21 mouse cellular contexts compared by ENCODE assay signal in genomic region chr16:4871926-4872325, GRCm38 (mm10). TPM values are rescaled to one million over a fixed set of nuclear protein-coding genes. Genes with fewer than 3 reads are reported as not detected.
A peak's percentile ranks its signal among the peaks of the same experiment; 100 is the strongest.
DNase-seq lines count a peak whose midpoint lies in the region; TF ChIP-seq lines count a peak whose summit lies in the region.
"Had no signal": no experiment of that assay in that cellular context is flagged by ENCODE, and none has a peak within 500 bp of the region (broad histone marks: within the 10 kb centered on the region; RNA-seq: fewer than 3 reads in every experiment).

No protein-coding gene starts in this region.

- peaks cover 0 to 7% of the 10 kb centered on the region in 2 experiments; a peak in 1 of 4 replicates for H3K4me1 ChIP-seq in ES-E14 (ENCODE audit: control insufficient read depth in 2 of 2, insufficient read depth in 2 of 2, low read length in 2 of 2, poor library complexity in 1 of 2)
- peaks cover 10% of the 10 kb centered on the region; the same call in 1 of the 2 replicates for H3K4me1 ChIP-seq in brown adipose tissue, adult 24 weeks (ENCODE audit: control insufficient read depth, insufficient read depth, insufficient read length, low read length)
- H3K4me1 ChIP-seq: embryonic facial prominence, embryonic 10.5 days had no signal

- H3K27ac ChIP-seq in ES-E14 (ENCODE audit: insufficient read depth, low read depth, low read length, poor library complexity, severe bottlenecking), result no peak overlapping the region
- peak overlapping the region; percentile 52 for H3K27ac ChIP-seq in brown adipose tissue, adult 24 weeks (replicated peaks; ENCODE audit: low read depth, low read length)
- H3K27ac ChIP-seq: embryonic facial prominence, embryonic 10.5 days; forebrain, embryonic 13.5 days; gastrocnemius, adult 2 months; heart, embryonic 15.5 days; hindbrain, embryonic 15.5 days had no signal

- no peak overlapping the region for H3K9ac ChIP-seq in ES-E14 (ENCODE audit: insufficient read depth, low read depth, low read length, poor library complexity, severe bottlenecking)
- H3K9ac ChIP-seq: forebrain, embryonic 13.5 days; forebrain, postnatal 0 days; heart, embryonic 15.5 days; hindbrain, embryonic 15.5 days had no signal

- intact Hi-C loops in gastrocnemius, postnatal 36 days (cut with DNase I), result no loop called here

- DNase-seq in lung, adult 18-20 months, result peak; percentile 72 to 80
- no peak for DNase-seq in lung, postnatal 14 days
- DNase-seq in ES-E14 (ENCODE audit: low read depth, low spot score), result no peak
- peak; percentile 84 for DNase-seq in lung, postnatal 25 days (ENCODE audit: low spot score)
- DNase-seq in cerebellum, adult 11 months, result no peak
- no peak for DNase-seq in gastrocnemius, postnatal 36 days
- DNase-seq in right cerebral cortex, adult 18-20 months, result no peak
- DNase-seq: adrenal gland, postnatal 10 days; cerebellum, adult 2 months; cerebellum, postnatal 10 days; forebrain, postnatal 0 days; gastrocnemius, adult 2 months; gastrocnemius, postnatal 25 days; heart, adult 18-20 months; heart, postnatal 36 days had no signal

- in situ Hi-C loops in ES-E14 (cut with MboI; ENCODE audit: low sequenced_read_pairs in 2 of 2, unreplicated experiment in 2 of 2), result no loop called here

- H3K36me3 ChIP-seq in ES-E14 (ENCODE audit: control insufficient read depth, insufficient read depth, low read length, poor library complexity, severe bottlenecking), result peaks cover 35% of the 10 kb centered on the region

- no peak overlapping the region for H3K4me3 ChIP-seq in ES-E14 (ENCODE audit: insufficient read depth in 1 of 2, low read depth in 1 of 2, low read length in 2 of 2, poor library complexity in 1 of 2, severe bottlenecking in 1 of 2)
- H3K4me3 ChIP-seq in brown adipose tissue, adult 24 weeks (ENCODE audit: insufficient read depth, low read depth, low read length), result no peak overlapping the region
- H3K4me3 ChIP-seq: embryonic facial prominence, embryonic 10.5 days; forebrain, embryonic 13.5 days; gastrocnemius, adult 2 months; heart, embryonic 15.5 days; hindbrain, embryonic 15.5 days had no signal

- H3K9me3 ChIP-seq in ES-E14 (ENCODE audit: control insufficient read depth, insufficient read depth, low read depth, low read length), result no peaks in the 10 kb centered on the region
- H3K9me3 ChIP-seq: embryonic facial prominence, embryonic 10.5 days; forebrain, embryonic 13.5 days; G1E; heart, embryonic 15.5 days; hindbrain, embryonic 15.5 days had no signal

TF ChIP-seq in ES-E14, 5 proteins besides CTCF, POLR2A, EP300 and RAD21:
- TF ChIP-seq HCFC1 (IDR thresholded peaks at IDR 0.05; ENCODE audit: borderline replicate concordance, insufficient read depth, low read length) (no peak), MAFK (IDR thresholded peaks at IDR 0.05; ENCODE audit: insufficient read depth, low read depth, low read length) (peak; percentile 8; the same call in 1 of the 2 replicates)

RNA-seq across cellular contexts. Expression of gene Ubald1, which starts 8.2 kb away (rescaled TPM):
- total RNA-seq in ES-E14 (2012; rRNA removed), result 26.7 and 41.3 TPM in 2 replicates
- polyA plus RNA-seq in brown adipose tissue, adult 24 weeks (2012; ENCODE audit: insufficient read depth, insufficient read length, missing spikeins), result 14.2 and 16.7 TPM in 2 replicates
- total RNA-seq in gastrocnemius, postnatal 36 days (2021), result 10 to 100 TPM; 31.9 to 38.9 TPM

RNA-seq across cellular contexts. Expression of gene Mgrn1, which starts 14.1 kb away (rescaled TPM):
- total RNA-seq in ES-E14 (2012; rRNA removed), result 24.0 and 25.7 TPM in 2 replicates
- polyA plus RNA-seq in brown adipose tissue, adult 24 weeks (2012; ENCODE audit: insufficient read depth, insufficient read length, missing spikeins), result 50.6 and 52.6 TPM in 2 replicates
- total RNA-seq in gastrocnemius, postnatal 36 days (2021), result 10 to 100 TPM; 49.4 to 52.7 TPM

RNA-seq across cellular contexts. Expression of gene 4930562C15Rik, which starts 36.7 kb away (rescaled TPM):
- total RNA-seq in ES-E14 (2012; rRNA removed), result 0.09 and 0.21 TPM in 2 replicates
- not detected in 2 replicates for polyA plus RNA-seq in brown adipose tissue, adult 24 weeks (2012; ENCODE audit: insufficient read depth, insufficient read length, missing spikeins)
- total RNA-seq in gastrocnemius, postnatal 36 days (2021), result not detected
- total RNA-seq: adrenal gland, postnatal 10 days; forebrain, postnatal 0 days; gastrocnemius, adult 2 months; gastrocnemius, postnatal 25 days; heart, postnatal 36 days had no signal
- polyA plus RNA-seq: cerebellum, adult 2 months; G1E had no signal

Comparison
In these comparisons a context has a peak if more than half of its experiments do, and no peak if none do; other contexts are left out.
1. DNase-seq: peak in lung, adult 18-20 months (2 of 2) and lung, postnatal 25 days (single experiment); none in lung, postnatal 14 days (single experiment), ES-E14 (single experiment), cerebellum, adult 11 months (single experiment), gastrocnemius, postnatal 36 days (0 of 2) and right cerebral cortex, adult 18-20 months (single experiment).